Mouse (Mus musculus): ENCODE data around the gene Renbp.

GRCm38 (mm10) chrX:73881036-73881427, 49.6 kb downstream of the Renbp start:
- no peak for TF ChIP-seq CTCF (IDR thresholded peaks at IDR 0.05; ENCODE audit: insufficient read depth, low read length)
- TF ChIP-seq POLR2A (IDR thresholded peaks at IDR 0.05; ENCODE audit: borderline replicate concordance, extremely low read depth, low read depth, low read length) = no peak

Data from lung, adult 2 months (tissue).